Mouse (Mus musculus) forebrain, embryonic 11.5 days (tissue): ENCODE measurements around the gene Izumo1r. TPM values are rescaled to one million over a fixed set of nuclear protein-coding genes. Genes with fewer than 3 reads are reported as not detected.

Experiments
- ATAC-seq: fragments of 200-750 bp; cut with Nextera tagmentation; replicated peaks from 2 replicates; pipeline ENCODE4 v1.8.0; 2017; ENCODE audit warnings: moderate TSS enrichment; ENCODE audit not compliant: low FRiP score
- DNase-seq: peaks from one replicate; pipeline ENCODE4 v3.0.0-alpha.2; 2017; ENCODE audit warnings: low spot score
- H3K27ac ChIP-seq: fragments of 300-500 bp; sonication (generic); 2 replicates; pipeline ENCODE4 v1.5.1; 2014; ENCODE audit warnings: low read depth, low read length
- H3K27me3 ChIP-seq: fragments of 300-500 bp; sonication (generic); 2 replicates; pipeline ENCODE4 v1.6.1; 2014; ENCODE audit warnings: mild to moderate bottlenecking, low read length, mixed read lengths; ENCODE audit not compliant: control insufficient read depth, insufficient read depth
- H3K36me3 ChIP-seq: fragments of 300-500 bp; sonication (generic); 2 replicates; pipeline ENCODE4 v1.6.1; 2014; ENCODE audit warnings: mild to moderate bottlenecking, low read length, moderate library complexity, mixed read lengths; ENCODE audit not compliant: control insufficient read depth, insufficient read depth
- H3K4me1 ChIP-seq: fragments of 300-500 bp; sonication (generic); replicated peaks from 2 replicates; pipeline ENCODE4 v1.6.1; 2014; ENCODE audit warnings: low read length, mixed read lengths; ENCODE audit not compliant: control insufficient read depth, insufficient read depth
- H3K4me2 ChIP-seq: fragments of 300-500 bp; sonication (generic); 2 replicates; pipeline ENCODE4 v1.6.1; 2014; ENCODE audit warnings: low read depth, mild to moderate bottlenecking, low read length, moderate library complexity, mixed read lengths; ENCODE audit not compliant: severe bottlenecking
- H3K4me3 ChIP-seq: fragments of 300-500 bp; sonication (generic); 2 replicates; pipeline ENCODE4 v1.5.1; 2014; ENCODE audit warnings: low read depth, low read length
- H3K9ac ChIP-seq: fragments of 300-500 bp; sonication (generic); 2 replicates; pipeline ENCODE4 v1.6.1; 2014; ENCODE audit warnings: low read length
- H3K9me3 ChIP-seq: fragments of 300-500 bp; sonication (generic); 2 replicates; pipeline ENCODE4 v1.6.1; 2016; ENCODE audit warnings: low read length, mixed read lengths; ENCODE audit not compliant: control insufficient read depth
- whole genome bisulfite sequencing: fragments of 180-500 bp; shearing (Covaris S2); extraction: QIAGEN DNeasy Blood & Tissue Kit; methylation state at CpG from one replicate; pipeline ENCODE4 v1.1.7; 2014; 5-methylcytosine and 5-hydroxymethylcytosine counted together
- polyA plus RNA-seq: library from polyadenylated mRNA; unstranded; fragments of >200 nt; fragmentation: Nextera tagmentation; extraction: Ambion mirVana; gene quantifications from 2 replicates; pipeline ENCODE4 v1.2.1, GENCODE M21; 2014

Gene Izumo1r
- polyA plus RNA-seq, 1 experiment from 2014 or later, result not detected

DNA sequence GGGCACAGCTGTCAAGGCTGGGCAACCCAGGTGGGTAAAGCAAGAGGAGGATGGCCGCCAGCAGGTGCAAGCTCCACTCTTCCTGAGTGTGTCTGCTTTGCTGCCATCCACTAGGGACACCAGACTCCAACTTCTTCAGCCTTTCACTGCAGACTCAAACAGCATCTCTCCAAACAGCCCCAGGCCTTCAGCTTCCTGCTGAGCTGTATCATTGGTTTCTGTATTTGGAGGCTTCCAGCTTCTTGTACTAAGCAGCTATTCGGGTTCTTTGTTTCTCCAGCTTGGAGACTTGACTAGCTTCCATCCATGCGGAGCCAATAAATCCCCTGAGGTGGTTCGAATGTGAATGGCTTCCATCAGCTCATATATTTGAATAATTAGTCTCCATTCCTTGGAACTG lies 49.2 kb downstream of the Izumo1r start:
- 69% methylated on average over 4 of the region's 4 CpGs for whole genome bisulfite sequencing
- Histone ChIP-seq H3K9ac (no peak overlapping the region), H3K36me3 (no peaks in the 10 kb centered on the region), H3K9me3 (no peaks in the 10 kb centered on the region), H3K27me3 (peaks cover 11% of the 10 kb centered on the region), H3K4me2 (no peak overlapping the region), H3K4me3 (no peak overlapping the region), H3K4me1 (no peaks in the 10 kb centered on the region), H3K27ac (no peak overlapping the region)
- DNase-seq (no peak), ATAC-seq (no peak)

DNA sequence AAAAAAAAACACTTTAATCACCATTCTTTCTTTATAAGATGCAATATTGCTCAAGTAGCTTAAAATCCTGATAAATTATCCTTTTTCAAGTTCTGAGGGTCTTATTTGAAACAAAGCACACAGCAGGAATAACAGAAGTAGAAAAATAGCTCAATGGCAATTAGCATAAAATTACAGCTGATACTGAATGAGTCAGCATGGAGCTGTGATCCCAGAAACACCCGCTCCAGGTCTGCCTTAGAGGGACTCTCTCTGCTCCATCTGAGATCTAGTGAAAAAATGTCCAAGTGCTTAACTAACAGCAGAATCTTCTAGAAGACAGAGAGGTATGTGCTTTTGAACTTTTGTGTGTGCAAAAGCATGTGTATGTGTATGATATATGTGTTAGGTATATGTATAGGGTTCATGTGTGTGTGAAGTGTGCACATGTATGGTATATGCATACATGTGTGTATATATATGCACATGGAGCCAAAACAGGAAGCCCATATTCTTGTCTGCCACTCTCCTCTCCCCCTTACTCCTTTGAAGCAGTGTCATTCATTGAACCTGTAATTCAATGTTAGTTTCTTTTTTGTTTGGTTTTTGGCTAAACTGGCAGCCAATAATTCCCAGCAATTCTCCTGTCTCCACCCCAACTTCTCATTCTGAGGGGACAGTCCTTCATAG lies 55.3 kb downstream of the Izumo1r start:
- no peak overlapping the region for H3K4me2 ChIP-seq
- no peak overlapping the region for H3K27ac ChIP-seq
- H3K36me3 ChIP-seq, result no peaks in the 10 kb centered on the region
- no peak overlapping the region for H3K9ac ChIP-seq
- ATAC-seq, result no peak
- no peak for DNase-seq
- WGBS, result 63% methylated on average over 1 of the region's 1 CpGs
- no peaks in the 10 kb centered on the region for H3K4me1 ChIP-seq
- no peaks in the 10 kb centered on the region for H3K9me3 ChIP-seq
- no peaks in the 10 kb centered on the region for H3K27me3 ChIP-seq
- no peak overlapping the region for H3K4me3 ChIP-seq

DNA sequence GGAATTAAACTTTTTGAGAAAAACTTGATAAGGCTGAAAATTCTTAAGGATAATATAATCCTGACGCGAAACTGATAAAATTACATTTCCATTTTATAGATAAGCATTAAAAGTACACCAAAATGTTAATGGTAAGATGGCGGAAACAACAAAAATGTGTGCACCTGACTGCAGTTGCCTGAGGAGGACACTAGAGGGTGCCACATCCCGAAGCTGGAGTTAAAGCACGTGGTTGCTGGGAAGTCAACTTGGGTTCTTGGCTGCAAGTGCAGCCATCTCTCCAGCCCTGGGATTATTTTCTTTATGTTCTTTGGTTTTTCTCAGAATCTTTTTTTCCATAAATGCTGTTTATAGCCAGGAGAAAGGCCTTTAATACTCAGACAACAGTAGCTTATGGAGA lies 57.3 kb downstream of the Izumo1r start:
- H3K36me3 ChIP-seq, result no peaks in the 10 kb centered on the region
- H3K9ac ChIP-seq, result no peak overlapping the region
- DNase-seq (no peak), ATAC-seq (no peak)
- H3K27me3 ChIP-seq, result no peaks in the 10 kb centered on the region
- H3K4me2 ChIP-seq, result no peak overlapping the region
- no peak overlapping the region for H3K4me3 ChIP-seq
- H3K4me1 ChIP-seq, result no peaks in the 10 kb centered on the region
- H3K27ac ChIP-seq, result no peak overlapping the region
- WGBS, result 51% methylated on average over 5 of the region's 5 CpGs
- H3K9me3 ChIP-seq, result no peaks in the 10 kb centered on the region

DNA sequence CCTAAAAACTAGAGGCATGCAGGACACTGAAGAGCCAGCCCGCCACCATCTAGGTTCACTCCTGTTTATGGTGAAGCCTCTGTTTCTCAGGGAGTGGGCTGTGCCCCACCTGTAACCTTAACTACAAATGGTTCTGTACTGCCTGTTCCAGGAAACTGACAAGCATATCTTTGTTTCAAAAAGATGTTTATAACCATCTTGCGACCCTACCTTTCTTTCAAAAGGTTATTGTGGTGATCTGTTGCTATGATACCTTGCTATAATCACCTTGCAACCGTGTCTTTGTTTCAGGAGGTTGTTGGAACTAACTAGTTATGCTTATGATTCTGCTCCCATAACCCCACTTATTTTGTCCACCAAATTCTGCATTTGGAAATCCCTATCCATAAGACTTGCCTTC lies 59.8 kb downstream of the Izumo1r start:
- no peak overlapping the region for H3K4me2 ChIP-seq
- H3K27ac ChIP-seq, result no peak overlapping the region
- no peak overlapping the region for H3K4me3 ChIP-seq
- no peak for DNase-seq
- no peaks in the 10 kb centered on the region for H3K36me3 ChIP-seq
- no peaks in the 10 kb centered on the region for H3K9me3 ChIP-seq
- H3K9ac ChIP-seq, result no peak overlapping the region
- WGBS, result 93% methylated on average over 3 of the region's 3 CpGs
- no peak for ATAC-seq
- H3K27me3 ChIP-seq, result no peaks in the 10 kb centered on the region
- no peaks in the 10 kb centered on the region for H3K4me1 ChIP-seq

DNA sequence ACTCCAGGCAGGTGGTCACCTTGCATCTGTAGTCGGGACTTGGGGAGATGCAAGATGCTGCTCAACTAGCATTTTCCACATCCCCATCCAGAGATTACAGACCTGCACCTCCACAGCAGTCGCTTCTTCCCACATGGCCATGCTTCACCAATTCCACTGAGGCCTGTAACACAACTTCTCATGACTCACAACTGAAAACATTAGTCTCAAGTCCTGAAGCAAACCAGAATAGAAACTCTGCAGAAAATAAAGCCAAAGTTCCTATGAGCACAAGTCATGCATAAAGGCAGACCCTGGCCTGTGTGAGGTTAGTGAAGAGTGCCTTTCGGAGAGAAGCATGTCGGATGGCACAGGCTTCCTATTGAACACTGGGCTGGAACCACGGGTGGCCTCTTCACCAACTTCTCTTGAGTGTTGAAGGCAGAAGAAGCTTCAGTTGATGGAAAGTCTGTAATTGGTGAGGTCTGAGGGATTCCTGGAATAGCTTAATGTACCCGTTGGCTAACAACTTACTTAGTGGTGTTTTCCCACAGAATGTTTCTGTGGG lies 60.4 kb downstream of the Izumo1r start:
- ATAC-seq, result no peak
- Histone ChIP-seq H3K36me3 (no peaks in the 10 kb centered on the region), H3K27me3 (no peaks in the 10 kb centered on the region), H3K9ac (no peak overlapping the region), H3K27ac (no peak overlapping the region), H3K4me3 (no peak overlapping the region), H3K4me2 (no peak overlapping the region), H3K9me3 (no peaks in the 10 kb centered on the region), H3K4me1 (no peaks in the 10 kb centered on the region)
- WGBS, result 94% methylated on average over 6 of the region's 6 CpGs
- DNase-seq, result no peak

DNA sequence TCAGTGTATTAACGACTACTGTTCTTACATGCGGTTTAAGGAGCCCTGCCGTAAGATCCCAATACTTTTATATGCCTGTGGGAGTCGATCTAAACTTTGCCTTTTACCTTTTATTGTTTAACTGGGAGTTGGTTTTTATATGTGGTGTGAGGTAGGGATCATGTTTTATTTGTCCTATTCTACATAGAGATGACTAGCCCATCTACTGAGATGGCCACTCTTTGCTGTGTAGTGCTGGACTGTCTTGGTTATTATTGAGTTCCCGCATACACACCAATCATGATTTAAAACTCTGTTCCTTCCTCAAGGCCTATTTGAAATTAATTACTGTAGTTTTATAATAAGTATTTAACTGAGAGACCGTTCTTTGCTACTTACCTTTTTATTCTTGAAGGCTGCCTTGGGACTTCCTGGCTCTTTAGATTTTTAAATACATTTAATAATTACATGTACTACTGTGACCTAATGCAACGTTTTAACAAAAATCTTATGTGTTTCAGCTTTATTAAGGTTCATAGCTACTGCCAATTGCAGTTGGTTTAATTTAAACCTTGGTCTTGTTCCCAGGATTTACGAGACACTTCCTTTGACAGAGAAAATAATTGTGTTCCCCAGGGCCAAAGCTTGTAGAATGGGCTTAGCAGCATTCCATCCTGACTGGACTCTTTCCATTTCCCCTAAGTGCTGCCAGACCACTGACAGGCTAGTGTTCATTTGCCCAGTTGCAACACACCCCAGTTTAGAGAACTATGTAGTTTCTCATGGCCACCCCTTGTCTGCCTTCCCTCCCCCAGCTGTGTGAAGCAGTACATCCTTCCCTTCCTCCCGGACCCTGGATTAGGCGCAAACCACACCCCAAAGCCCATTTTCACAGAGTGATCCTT lies 61.6 kb downstream of the Izumo1r start:
- ATAC-seq (no peak), DNase-seq (no peak)
- Histone ChIP-seq H3K36me3 (no peaks in the 10 kb centered on the region), H3K27ac (no peak overlapping the region), H3K4me3 (no peak overlapping the region), H3K9ac (no peak overlapping the region), H3K4me2 (no peak overlapping the region), H3K9me3 (no peaks in the 10 kb centered on the region), H3K27me3 (no peaks in the 10 kb centered on the region), H3K4me1 (no peaks in the 10 kb centered on the region)
- WGBS, result 86% methylated on average over 10 of the region's 10 CpGs

DNA sequence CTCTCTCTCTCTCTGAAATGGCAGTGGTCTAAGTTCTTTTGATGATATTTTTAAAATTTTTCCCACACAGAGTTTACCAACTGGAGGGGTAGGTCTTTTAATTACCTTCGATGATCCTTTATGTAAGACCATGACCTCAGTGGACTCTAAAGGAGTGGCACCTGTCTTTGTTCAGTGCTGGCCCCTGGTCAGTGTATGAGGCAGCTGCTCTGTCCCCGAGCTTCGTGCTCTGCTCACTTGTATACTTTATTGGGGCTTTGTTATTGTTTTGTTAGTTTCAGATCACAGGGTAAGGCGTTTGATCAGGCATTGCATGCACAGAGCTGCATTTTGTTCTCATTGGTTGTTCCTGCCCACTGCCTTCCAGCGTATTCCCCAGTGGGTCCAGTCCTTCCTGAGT lies 63.8 kb downstream of the Izumo1r start:
- no peak overlapping the region for H3K4me3 ChIP-seq
- 83% methylated on average over 5 of the region's 5 CpGs for WGBS
- H3K4me2 ChIP-seq, result no peak overlapping the region
- no peak overlapping the region for H3K27ac ChIP-seq
- H3K9me3 ChIP-seq, result no peaks in the 10 kb centered on the region
- H3K9ac ChIP-seq, result no peak overlapping the region
- H3K27me3 ChIP-seq, result no peaks in the 10 kb centered on the region
- ATAC-seq (no peak), DNase-seq (no peak)
- H3K36me3 ChIP-seq, result no peaks in the 10 kb centered on the region; the same call in 1 of the 2 replicates
- no peaks in the 10 kb centered on the region for H3K4me1 ChIP-seq

DNA sequence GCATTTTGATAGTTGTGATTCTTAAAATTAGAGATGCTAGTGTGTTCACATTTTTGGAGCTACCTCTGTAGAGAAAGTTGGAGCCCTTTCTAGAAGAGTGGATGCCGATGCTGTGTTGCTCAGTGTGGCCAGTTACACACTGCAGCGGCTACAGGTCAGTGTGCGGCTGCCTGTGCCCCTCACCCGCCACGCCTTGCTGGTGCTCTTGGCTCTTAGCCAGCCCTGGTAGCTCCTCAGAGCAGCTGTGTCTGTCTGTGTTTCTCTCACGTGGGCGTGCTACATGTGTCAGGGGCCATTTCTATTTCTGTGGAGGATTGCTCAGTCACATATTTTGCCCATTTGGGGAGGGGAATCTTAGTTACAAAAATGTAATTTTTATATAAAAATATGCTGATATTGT lies 64.2 kb downstream of the Izumo1r start:
- H3K27me3 ChIP-seq, result no peaks in the 10 kb centered on the region
- H3K9ac ChIP-seq, result no peak overlapping the region
- 80% methylated on average over 7 of the region's 7 CpGs for WGBS
- no peak overlapping the region for H3K27ac ChIP-seq
- H3K4me2 ChIP-seq, result no peak overlapping the region
- no peaks in the 10 kb centered on the region for H3K4me1 ChIP-seq
- DNase-seq (peak; percentile 68), ATAC-seq (0 out of 2 replicates have a peak, but pooled peaks have one; percentile 55)
- H3K4me3 ChIP-seq, result no peak overlapping the region
- H3K9me3 ChIP-seq, result no peaks in the 10 kb centered on the region
- H3K36me3 ChIP-seq, result no peaks in the 10 kb centered on the region; the same call in 1 of the 2 replicates
